Mouse (Mus musculus) MEL (cell line): ENCODE results near the gene Ndufs4.

Experiments used
- CTCF ChIP-seq, 3 experiments: IDR thresholded peaks in 2 of 3; conservative IDR thresholded peaks in 1 of 3; 2 replicates each; pipeline ENCODE4 v1.5.1; 2011 to 2012; ENCODE audit warnings: low read length in 3 of 3, low read depth in 2 of 3, mild to moderate bottlenecking in 2 of 3, improper control_type of control experiment in 1 of 3, inconsistent platforms in 1 of 3, mixed read lengths in 1 of 3, moderate library complexity in 1 of 3; ENCODE audit not compliant: control insufficient read depth in 1 of 3, insufficient read depth in 1 of 3, poor library complexity in 1 of 3, severe bottlenecking in 1 of 3
- ETS1 ChIP-seq: IDR thresholded peaks from 2 replicates; pipeline ENCODE4 v1.6.1; 2012; ENCODE audit warnings: low read depth, mild to moderate bottlenecking, inconsistent platforms, low read length, improper control_type of control experiment, moderate library complexity
- MYC ChIP-seq: IDR thresholded peaks from 2 replicates; pipeline ENCODE4 v1.6.1; 2011; ENCODE audit warnings: low read depth, mild to moderate bottlenecking, low read length, improper control_type of control experiment, moderate library complexity
- ZMIZ1 ChIP-seq: IDR thresholded peaks from 2 replicates; pipeline ENCODE4 v1.6.1; 2012; ENCODE audit warnings: low read depth, mild to moderate bottlenecking, inconsistent platforms, low read length, improper control_type of control experiment, moderate library complexity

DNA sequence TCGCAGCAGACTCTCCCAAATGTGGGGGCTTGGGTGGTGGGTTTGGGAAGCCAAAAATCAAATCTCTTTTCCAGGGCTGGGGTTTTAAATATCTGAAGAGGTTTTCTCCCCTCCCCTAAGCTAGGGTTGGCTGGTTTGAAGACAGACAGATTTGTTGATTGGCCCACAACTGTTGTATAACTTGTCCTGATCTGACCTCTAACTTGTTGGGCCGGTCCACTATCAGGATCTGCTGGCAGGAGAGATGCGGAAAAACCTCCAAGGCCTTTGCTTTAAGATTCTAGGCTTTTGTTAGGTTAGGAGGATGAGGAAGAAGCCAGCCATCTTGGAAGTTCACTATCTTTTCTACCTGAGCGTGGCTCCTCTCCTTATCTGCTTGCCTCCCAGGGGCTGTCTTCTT lies 91.5 kb downstream of the Ndufs4 start:
- TF ChIP-seq ETS1 (no peak), CTCF (IDR thresholded peaks at IDR 0.05 in 2 of 3, conservative IDR thresholded peaks at IDR 0.05 in 1 of 3; ENCODE audit: control insufficient read depth in 1 of 3, insufficient read depth in 1 of 3, low read depth in 2 of 3, low read length in 3 of 3, poor library complexity in 1 of 3, severe bottlenecking in 1 of 3) (no peak), MYC (no peak), ZMIZ1 (no peak)
